Mouse (Mus musculus): ENCODE data around the gene 4930556J24Rik. TPM values are rescaled to one million over a fixed set of nuclear protein-coding genes. Genes with fewer than 3 reads are reported as not detected.
A peak's percentile ranks its signal among the peaks of the same experiment; 100 is the strongest.
"Not testable (repeated sequence)": the region's sequence is repeated elsewhere in the genome, so short reads cannot be mapped to it uniquely, and the experiment has no call there.

4930556J24Rik gene
- polyA plus RNA-seq (2012; rRNA removed): not detected in 2 replicates

DNA sequence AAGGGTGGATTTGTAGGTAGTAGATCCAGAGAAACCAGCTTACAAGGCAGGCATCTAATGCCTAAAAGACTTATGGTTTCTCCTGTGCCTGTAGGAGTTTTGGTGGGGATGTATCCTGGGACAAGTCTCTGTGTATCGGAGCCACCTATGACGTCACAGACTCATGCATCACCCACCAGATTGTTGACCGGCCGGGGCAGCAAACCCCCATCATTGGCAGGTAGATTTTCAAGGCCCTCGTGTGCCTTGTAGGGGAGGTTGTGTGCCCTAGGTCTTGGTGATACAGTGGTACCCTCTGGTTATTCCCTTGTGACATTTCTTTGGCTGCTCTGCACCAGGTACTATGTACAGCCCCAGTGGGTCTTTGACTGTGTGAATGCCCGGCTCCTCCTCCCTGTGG, at the start of gene 4930556J24Rik:
Gene 4930556J24Rik (minus strand): TSS at position 101 of the 400 bp plus-strand sequence.
- H3K4me3 ChIP-seq (replicated peaks; ENCODE audit: extremely low read depth, low read depth, low read length): no peak within 1 kb of the TSS
- 94% methylated on average over 6 of the region's 6 CpGs for WGBS
- no peak for DNase-seq
- H3K4me1 ChIP-seq (ENCODE audit: control insufficient read depth, insufficient read depth, low read length): no peaks in the 10 kb centered on the region
- TF ChIP-seq POLR2A (IDR thresholded peaks at IDR 0.05; ENCODE audit: borderline replicate concordance, extremely low read depth, low read depth, low read length): no peak
- no peak for TF ChIP-seq CTCF (IDR thresholded peaks at IDR 0.05; ENCODE audit: insufficient read depth, low read length)

DNA sequence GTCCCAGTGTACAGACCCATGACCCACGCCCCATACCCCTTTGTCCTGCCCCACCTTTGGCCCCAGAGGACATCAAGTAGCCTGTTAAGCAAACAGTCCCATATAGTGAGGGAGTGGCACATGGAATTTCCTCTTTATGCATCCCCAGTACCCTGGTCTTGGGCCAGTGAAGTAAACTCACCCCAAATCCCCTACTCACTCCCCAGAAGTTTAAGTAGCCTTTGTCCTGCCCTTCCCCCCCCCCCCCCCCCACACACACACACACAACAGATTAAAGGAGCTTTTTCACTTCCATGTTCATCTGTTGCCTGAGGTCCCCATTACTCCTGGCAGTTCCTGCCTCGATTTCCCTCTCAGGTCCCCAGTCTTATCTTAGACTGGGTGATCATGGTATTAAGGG, 46.7 kb upstream of the 4930556J24Rik start:
- no peak for TF ChIP-seq POLR2A (IDR thresholded peaks at IDR 0.05; ENCODE audit: borderline replicate concordance, extremely low read depth, low read depth, low read length)
- no peak for TF ChIP-seq CTCF (IDR thresholded peaks at IDR 0.05; ENCODE audit: insufficient read depth, low read length)
- Histone ChIP-seq H3K4me1 (ENCODE audit: control insufficient read depth, insufficient read depth, low read length) (no peaks in the 10 kb centered on the region), H3K4me3 (replicated peaks; ENCODE audit: extremely low read depth, low read depth, low read length) (no peak overlapping the region)
- WGBS: 68% methylated on average over 2 of the region's 2 CpGs
- no peak for DNase-seq

DNA sequence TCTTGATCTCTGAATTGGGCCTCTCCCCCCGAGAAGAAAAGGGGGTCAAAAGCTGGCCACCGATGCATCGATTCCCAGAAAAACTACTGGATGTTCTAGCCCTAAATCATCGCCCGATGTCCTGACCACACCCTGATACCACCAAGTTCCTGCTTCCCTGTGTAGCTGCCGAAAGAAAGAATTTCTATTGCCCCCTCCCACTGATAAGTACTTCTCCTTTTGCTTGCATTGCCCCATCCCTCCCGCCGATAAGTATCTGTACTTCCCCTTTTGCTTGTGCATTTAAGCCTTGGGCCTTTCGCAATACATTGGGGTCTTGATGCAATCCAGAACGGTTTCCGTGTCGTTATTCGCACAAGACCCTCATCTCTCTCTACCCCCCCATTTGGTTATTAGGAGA, 45.5 kb upstream of the 4930556J24Rik start:
- not testable (repeated sequence) for DNase-seq; H3K4me3 ChIP-seq (replicated peaks; ENCODE audit: extremely low read depth, low read depth, low read length); H3K4me1 ChIP-seq (ENCODE audit: control insufficient read depth, insufficient read depth, low read length)
- 76% methylated on average over 13 of the region's 13 CpGs for WGBS

DNA sequence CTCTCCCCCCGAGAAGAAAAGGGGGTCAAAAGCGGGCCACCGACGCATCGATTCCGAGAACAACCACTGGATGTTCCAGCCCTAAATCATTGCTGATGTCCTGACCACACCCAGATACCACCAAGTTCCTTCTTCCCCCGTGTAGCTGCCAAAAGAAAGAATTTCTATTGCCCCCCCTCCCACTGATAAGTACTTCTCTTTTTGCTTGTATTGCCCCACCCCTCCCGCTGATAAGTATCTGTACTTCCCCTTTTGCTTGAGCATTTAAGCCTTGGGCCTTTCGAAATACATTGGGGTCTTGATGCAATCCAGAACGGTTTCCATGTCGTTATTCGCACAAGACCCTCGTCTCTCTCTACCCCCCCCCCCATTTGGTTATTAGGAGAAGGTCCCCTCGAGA, 39.2 kb upstream of the 4930556J24Rik start:
- DNase-seq; H3K4me1 ChIP-seq (ENCODE audit: control insufficient read depth, insufficient read depth, low read length); H3K4me3 ChIP-seq (replicated peaks; ENCODE audit: extremely low read depth, low read depth, low read length): not testable (repeated sequence)
- 86% methylated on average over 14 of the region's 14 CpGs for WGBS

DNA sequence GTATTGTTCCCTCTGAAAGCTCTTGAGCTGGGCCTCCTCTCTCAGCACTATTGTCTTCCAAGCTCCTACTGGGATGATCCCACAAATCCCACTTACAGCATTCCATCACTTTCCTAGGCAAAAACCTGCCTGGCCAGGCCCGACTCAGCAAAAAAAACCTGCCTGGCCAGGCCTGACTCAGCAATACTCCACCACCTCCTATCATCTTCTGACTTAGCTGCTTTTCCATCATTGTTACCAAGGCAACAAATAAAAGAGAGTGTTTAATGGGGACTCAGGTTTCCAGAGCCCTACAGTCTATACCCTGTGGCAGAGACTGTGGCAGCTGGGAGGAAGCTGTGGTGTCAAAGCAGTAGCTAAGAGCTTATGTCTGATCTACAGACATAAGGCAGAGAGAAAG, 36.0 kb upstream of the 4930556J24Rik start:
- Histone ChIP-seq H3K4me1 (ENCODE audit: control insufficient read depth, insufficient read depth, low read length) (no peaks in the 10 kb centered on the region), H3K4me3 (replicated peaks; ENCODE audit: extremely low read depth, low read depth, low read length) (no peak overlapping the region)
- WGBS: 71% methylated on average over 1 of the region's 1 CpGs
- DNase-seq: no peak
- TF ChIP-seq POLR2A (IDR thresholded peaks at IDR 0.05; ENCODE audit: borderline replicate concordance, extremely low read depth, low read depth, low read length) (no peak), CTCF (IDR thresholded peaks at IDR 0.05; ENCODE audit: insufficient read depth, low read length) (no peak)

DNA sequence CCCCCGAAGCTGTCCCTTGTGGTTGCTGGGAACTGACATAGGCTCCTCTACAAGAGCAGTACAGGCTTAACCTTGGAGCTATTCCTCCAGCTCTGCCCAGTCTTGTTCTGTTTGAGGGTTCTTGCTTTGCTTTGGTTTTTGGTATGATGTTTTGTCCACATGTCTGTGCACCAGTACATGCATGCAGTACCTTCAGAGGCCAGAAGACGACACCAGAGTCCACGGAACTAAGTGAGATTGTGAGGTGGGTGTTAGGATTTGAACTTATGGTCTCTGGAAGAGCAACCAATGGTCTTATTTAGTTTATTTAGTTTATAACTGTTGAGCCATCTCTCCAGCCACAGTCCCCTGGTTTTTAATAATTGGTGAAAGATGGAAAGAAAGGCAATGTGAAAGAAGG, 29.9 kb upstream of the 4930556J24Rik start:
- H3K4me3 ChIP-seq (replicated peaks; ENCODE audit: extremely low read depth, low read depth, low read length): no peak overlapping the region
- 86% methylated on average over 3 of the region's 3 CpGs for WGBS
- no peak for DNase-seq
- 0 out of 2 replicates have a peak, but pooled peaks have one; percentile 11 for TF ChIP-seq CTCF (IDR thresholded peaks at IDR 0.05; ENCODE audit: insufficient read depth, low read length)
- no peak for TF ChIP-seq POLR2A (IDR thresholded peaks at IDR 0.05; ENCODE audit: borderline replicate concordance, extremely low read depth, low read depth, low read length)
- no peaks in the 10 kb centered on the region for H3K4me1 ChIP-seq (ENCODE audit: control insufficient read depth, insufficient read depth, low read length)

DNA sequence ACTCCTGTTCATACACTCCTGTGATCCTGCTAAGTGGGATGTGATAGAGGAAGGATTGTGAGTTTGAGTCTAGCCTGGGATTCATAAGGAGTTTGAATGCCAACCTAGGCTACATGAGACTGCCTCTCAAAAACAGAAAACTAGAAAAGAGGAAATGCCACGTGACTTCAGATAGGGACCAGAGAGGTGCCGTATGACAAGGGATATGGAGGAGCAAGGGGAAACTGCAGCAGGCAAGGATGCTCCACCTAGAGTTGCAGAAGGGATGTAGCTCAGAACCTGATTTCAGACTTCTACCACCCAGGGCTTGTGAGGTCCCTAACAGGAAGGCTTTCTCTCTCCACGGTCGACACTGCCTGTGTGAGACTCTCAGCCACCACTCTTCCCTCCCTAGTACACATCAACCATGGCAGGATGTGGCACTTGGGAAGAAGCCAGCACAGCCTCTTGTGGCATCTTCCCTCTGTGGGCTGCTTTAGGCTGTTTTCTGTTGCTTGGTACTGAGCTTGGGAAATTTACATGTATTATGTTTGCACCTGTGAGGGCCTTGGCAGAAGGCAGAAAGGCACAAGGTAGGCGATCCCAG, 28.7 kb upstream of the 4930556J24Rik start:
- 42% methylated on average over 5 of the region's 5 CpGs for WGBS
- H3K4me1 ChIP-seq (ENCODE audit: control insufficient read depth, insufficient read depth, low read length): no peaks in the 10 kb centered on the region
- no peak for DNase-seq

DNA sequence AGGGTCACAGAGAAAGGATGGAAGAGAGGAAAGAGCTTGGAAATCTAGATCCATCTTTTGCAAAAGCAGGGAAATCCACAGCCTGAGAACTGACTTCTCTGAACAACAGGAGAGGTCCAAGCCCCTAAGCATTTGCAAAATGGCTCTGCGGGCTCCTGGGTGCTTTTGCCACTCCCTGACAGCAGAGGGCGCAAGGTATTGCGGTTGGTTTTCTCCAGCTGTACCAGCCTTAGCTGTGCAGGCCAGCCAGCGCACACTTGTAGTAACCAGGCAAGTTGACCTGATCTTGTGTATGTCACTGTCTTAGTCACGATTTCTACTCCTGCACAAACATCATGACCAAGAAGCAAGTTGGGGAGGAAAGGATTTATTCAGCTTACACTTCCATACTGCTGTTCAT, 25.0 kb upstream of the 4930556J24Rik start:
- DNase-seq: peak; percentile 70
- peak; percentile 85 for TF ChIP-seq CTCF (IDR thresholded peaks at IDR 0.05; ENCODE audit: insufficient read depth, low read length)
- TF ChIP-seq POLR2A (IDR thresholded peaks at IDR 0.05; ENCODE audit: borderline replicate concordance, extremely low read depth, low read depth, low read length): no peak
- H3K4me3 ChIP-seq (replicated peaks; ENCODE audit: extremely low read depth, low read depth, low read length): no peak overlapping the region
- H3K4me1 ChIP-seq (ENCODE audit: control insufficient read depth, insufficient read depth, low read length): no peaks in the 10 kb centered on the region; the same call in 1 of the 2 replicates
- 4% methylated on average over 5 of the region's 5 CpGs for WGBS

More for the DNA sequence above, 28.7 kb upstream of the 4930556J24Rik start:
- no peak overlapping the region for H3K4me3 ChIP-seq (replicated peaks; ENCODE audit: extremely low read depth, low read depth, low read length)
- no peak for TF ChIP-seq POLR2A (IDR thresholded peaks at IDR 0.05; ENCODE audit: borderline replicate concordance, extremely low read depth, low read depth, low read length)
- no peak for TF ChIP-seq CTCF (IDR thresholded peaks at IDR 0.05; ENCODE audit: insufficient read depth, low read length)

DNA sequence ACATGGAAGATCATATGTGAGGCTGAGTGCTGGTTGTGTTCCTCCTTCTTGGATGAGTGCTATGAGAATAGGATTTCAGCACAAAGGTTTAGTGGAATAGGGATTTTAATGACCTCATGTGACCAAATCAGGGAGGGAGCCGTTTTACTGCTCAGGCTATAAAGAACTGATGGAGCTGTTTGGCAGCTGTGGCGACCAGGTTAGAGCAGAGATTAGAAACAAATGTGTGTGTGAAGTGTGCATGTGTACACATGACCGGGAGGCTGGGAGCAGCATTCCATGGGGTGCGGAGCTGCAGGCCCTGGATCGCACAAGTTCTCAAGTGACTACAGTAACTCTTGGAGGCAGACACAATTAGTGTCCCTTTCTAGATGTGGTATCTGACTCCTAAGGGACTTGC, 23.0 kb upstream of the 4930556J24Rik start:
- no peak for DNase-seq
- Histone ChIP-seq H3K4me1 (ENCODE audit: control insufficient read depth, insufficient read depth, low read length) (no peaks in the 10 kb centered on the region; the same call in 1 of the 2 replicates), H3K4me3 (replicated peaks; ENCODE audit: extremely low read depth, low read depth, low read length) (no peak overlapping the region)
- no peak for TF ChIP-seq POLR2A (IDR thresholded peaks at IDR 0.05; ENCODE audit: borderline replicate concordance, extremely low read depth, low read depth, low read length)
- TF ChIP-seq CTCF (IDR thresholded peaks at IDR 0.05; ENCODE audit: insufficient read depth, low read length): no peak
- WGBS: 76% methylated on average over 5 of the region's 5 CpGs

DNA sequence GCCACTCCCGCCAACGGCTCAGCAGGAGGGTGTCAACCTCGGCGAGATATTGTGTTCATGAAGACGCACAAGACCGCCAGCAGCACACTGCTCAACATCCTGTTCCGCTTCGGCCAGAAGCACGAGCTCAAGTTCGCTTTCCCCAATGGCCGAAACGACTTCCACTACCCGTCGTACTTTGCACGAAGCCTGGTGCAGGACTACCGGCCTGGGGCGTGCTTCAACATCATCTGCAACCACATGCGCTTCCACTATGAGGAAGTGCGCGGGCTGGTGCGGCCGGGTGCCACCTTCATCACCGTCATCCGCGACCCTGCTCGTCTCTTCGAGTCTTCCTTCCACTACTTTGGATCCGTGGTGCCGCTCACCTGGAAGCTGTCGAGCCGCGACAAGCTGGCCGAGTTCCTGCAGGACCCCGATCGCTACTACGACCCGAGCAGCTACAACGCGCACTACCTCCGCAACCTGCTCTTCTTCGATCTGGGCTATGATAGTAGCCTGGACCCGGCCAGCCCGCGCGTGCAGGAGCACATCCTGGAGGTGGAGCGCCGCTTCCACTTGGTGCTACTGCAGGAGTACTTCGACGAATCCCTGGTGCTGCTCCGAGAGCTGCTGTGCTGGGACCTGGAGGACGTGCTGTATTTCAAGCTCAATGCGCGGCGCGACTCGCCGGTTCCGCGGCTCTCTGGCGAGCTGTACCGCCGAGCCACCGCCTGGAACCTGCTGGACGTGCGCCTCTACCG, 21.6 kb upstream of the 4930556J24Rik start:
- no peak for DNase-seq
- H3K4me3 ChIP-seq (replicated peaks; ENCODE audit: extremely low read depth, low read depth, low read length): no peak overlapping the region
- H3K4me1 ChIP-seq (ENCODE audit: control insufficient read depth, insufficient read depth, low read length): no peaks in the 10 kb centered on the region; the same call in 1 of the 2 replicates
- no peak for TF ChIP-seq CTCF (IDR thresholded peaks at IDR 0.05; ENCODE audit: insufficient read depth, low read length)
- TF ChIP-seq POLR2A (IDR thresholded peaks at IDR 0.05; ENCODE audit: borderline replicate concordance, extremely low read depth, low read depth, low read length): no peak
- 24% methylated on average over 66 of the region's 66 CpGs for WGBS
